Mouse (Mus musculus): ENCODE measurements around the gene Egfr.
A peak's percentile ranks its signal among the peaks of the same experiment; 100 is the strongest.

The Egfr gene

GRCm38 (mm10) chr11:16776967-16777366, 25.0 kb downstream of the Egfr start:
- DNase-seq (ENCODE audit: low spot score), result no peak

- DNase-seq (ENCODE audit: low spot score), result no peak
Measured at GRCm38 (mm10) chr11:16781604-16782003, 29.6 kb downstream of the Egfr start.

- DNase-seq (ENCODE audit: low spot score), result no peak
Measured at GRCm38 (mm10) chr11:16783926-16784659, 32.1 kb downstream of the Egfr start.

- no peak for DNase-seq (ENCODE audit: low spot score)
Measured at GRCm38 (mm10) chr11:16792638-16793585, 40.9 kb downstream of the Egfr start.

GRCm38 (mm10) chr11:16795012-16795411, 43.0 kb downstream of the Egfr start:
- DNase-seq (ENCODE audit: low spot score), result no peak

GRCm38 (mm10) chr11:16795513-16795912, 43.5 kb downstream of the Egfr start:
- DNase-seq (ENCODE audit: low spot score), result no peak

GRCm38 (mm10) chr11:16797456-16797855, 45.5 kb downstream of the Egfr start:
- no peak for DNase-seq (ENCODE audit: low spot score)

GRCm38 (mm10) chr11:16798136-16798535, 46.1 kb downstream of the Egfr start:
- DNase-seq (ENCODE audit: low spot score), result peak; percentile 11

- DNase-seq (ENCODE audit: low spot score), result no peak
Measured at GRCm38 (mm10) chr11:16800507-16800906, 48.5 kb downstream of the Egfr start.

- DNase-seq (ENCODE audit: low spot score), result peak; percentile 29
Measured at GRCm38 (mm10) chr11:16802668-16803067, 50.7 kb downstream of the Egfr start.

- no peak for DNase-seq (ENCODE audit: low spot score)
Measured at GRCm38 (mm10) chr11:16804016-16804415, 52.0 kb downstream of the Egfr start.

- DNase-seq (ENCODE audit: low spot score), result no peak
Measured at GRCm38 (mm10) chr11:16805886-16806285, 53.9 kb downstream of the Egfr start.

- no peak for DNase-seq (ENCODE audit: low spot score)
Measured at GRCm38 (mm10) chr11:16809161-16809967, 57.4 kb downstream of the Egfr start.

GRCm38 (mm10) chr11:16810086-16810485, 58.1 kb downstream of the Egfr start:
- DNase-seq (ENCODE audit: low spot score), result no peak

- DNase-seq (ENCODE audit: low spot score), result no peak
Measured at GRCm38 (mm10) chr11:16813298-16813697, 61.3 kb downstream of the Egfr start.

GRCm38 (mm10) chr11:16816414-16816813, 64.4 kb downstream of the Egfr start:
- no peak for DNase-seq (ENCODE audit: low spot score)

GRCm38 (mm10) chr11:16817336-16818034, 65.5 kb downstream of the Egfr start:
- DNase-seq (ENCODE audit: low spot score), result no peak

GRCm38 (mm10) chr11:16819424-16819823, 67.4 kb downstream of the Egfr start:
- DNase-seq (ENCODE audit: low spot score), result no peak

GRCm38 (mm10) chr11:16820138-16820537, 68.1 kb downstream of the Egfr start:
- no peak for DNase-seq (ENCODE audit: low spot score)

- no peak for DNase-seq (ENCODE audit: low spot score)
Measured at GRCm38 (mm10) chr11:16821668-16822254, 69.8 kb downstream of the Egfr start.

Measured in left cerebral cortex, adult 11 months (tissue).